18 mouse cellular contexts compared by ENCODE assay signal in genomic region chr2:106788573-106788972, GRCm38 (mm10).
DNase-seq lines count a peak whose midpoint lies in the region; ATAC-seq and TF ChIP-seq lines count a peak whose summit lies in the region.
"Had no signal": no experiment of that assay in that cellular context is flagged by ENCODE, and none has a peak within 500 bp of the region (broad histone marks: within the 10 kb centered on the region; RNA-seq: fewer than 3 reads in every experiment).

No protein-coding gene starts in this region.

- H3K4me3 ChIP-seq in forebrain, embryonic 10.5 days, result no peak overlapping the region
- no peak overlapping the region for H3K4me3 ChIP-seq in forebrain, embryonic 14.5 days (ENCODE audit: low read depth, low read length)
- no peak overlapping the region for H3K4me3 ChIP-seq in heart, postnatal 0 days (ENCODE audit: low read depth, low read length)
- no peak overlapping the region for H3K4me3 ChIP-seq in midbrain, embryonic 10.5 days
- no peak overlapping the region for H3K4me3 ChIP-seq in midbrain, embryonic 14.5 days (replicated peaks; ENCODE audit: low read depth, low read length)
- H3K4me3 ChIP-seq in limb, embryonic 13.5 days, result no peak overlapping the region
- H3K4me3 ChIP-seq: erythroblast, embryonic 14.5 days; hindbrain, embryonic 15.5 days; megakaryocyte, embryonic 14.5 days; myocyte; stomach, embryonic 15.5 days had no signal

- no peak for ATAC-seq in forebrain, embryonic 14.5 days
- no peak for ATAC-seq in heart, postnatal 0 days (ENCODE audit: insufficient read depth, low read depth)
- no peak for ATAC-seq in midbrain, embryonic 14.5 days (ENCODE audit: low FRiP score, low TSS enrichment)
- no peak for ATAC-seq in limb, embryonic 13.5 days (ENCODE audit: low FRiP score, low read depth)

- no peak for TF ChIP-seq CTCF in heart, postnatal 0 days (IDR thresholded peaks at IDR 0.05; ENCODE audit: low read depth)

- peaks cover 38% of the 10 kb centered on the region for H3K4me1 ChIP-seq in forebrain, embryonic 10.5 days
- H3K4me1 ChIP-seq in forebrain, embryonic 14.5 days (ENCODE audit: control insufficient read depth, insufficient read depth, low read length), result peaks cover 10% of the 10 kb centered on the region; the same call in 1 of the 2 replicates
- H3K4me1 ChIP-seq in heart, postnatal 0 days (ENCODE audit: control insufficient read depth, insufficient read depth), result 0 out of 2 replicates have a peak, but pooled peaks cover 13% of the 10 kb centered on the region
- H3K4me1 ChIP-seq in midbrain, embryonic 10.5 days, result peaks cover 38% of the 10 kb centered on the region
- peaks cover 19% of the 10 kb centered on the region; the same call in 1 of the 2 replicates for H3K4me1 ChIP-seq in midbrain, embryonic 14.5 days (ENCODE audit: control insufficient read depth, insufficient read depth, low read length)
- peaks cover 56% of the 10 kb centered on the region for H3K4me1 ChIP-seq in limb, embryonic 13.5 days
- H3K4me1 ChIP-seq: megakaryocyte, embryonic 14.5 days had no signal

- TF ChIP-seq EP300 in heart, postnatal 0 days (IDR thresholded peaks at IDR 0.05; ENCODE audit: low read depth), result no peak

- no peaks in the 10 kb centered on the region for H3K9me3 ChIP-seq in forebrain, embryonic 10.5 days
- H3K9me3 ChIP-seq in forebrain, embryonic 14.5 days (replicated peaks; ENCODE audit: control insufficient read depth, low read length), result no peaks in the 10 kb centered on the region
- H3K9me3 ChIP-seq in heart, postnatal 0 days (replicated peaks; ENCODE audit: control insufficient read depth, low read length), result no peaks in the 10 kb centered on the region
- H3K9me3 ChIP-seq in midbrain, embryonic 10.5 days (replicated peaks), result no peaks in the 10 kb centered on the region
- no peaks in the 10 kb centered on the region for H3K9me3 ChIP-seq in midbrain, embryonic 14.5 days (ENCODE audit: control insufficient read depth, low read length)
- H3K9me3 ChIP-seq in limb, embryonic 13.5 days, result no peaks in the 10 kb centered on the region
- H3K9me3 ChIP-seq: hindbrain, embryonic 15.5 days; stomach, embryonic 15.5 days had no signal

- intact Hi-C loops in heart, postnatal 10 days (cut with DNase I), result no loop called here

- H3K27me3 ChIP-seq in forebrain, embryonic 10.5 days (ENCODE audit: poor library complexity, severe bottlenecking), result no peaks in the 10 kb centered on the region; the same call in 1 of the 2 replicates
- no peaks in the 10 kb centered on the region for H3K27me3 ChIP-seq in forebrain, embryonic 14.5 days (replicated peaks; ENCODE audit: control insufficient read depth, insufficient read depth, low read length)
- H3K27me3 ChIP-seq in heart, postnatal 0 days (ENCODE audit: control insufficient read depth, insufficient read depth, low read length), result no peaks in the 10 kb centered on the region
- no peaks in the 10 kb centered on the region; the same call in 1 of the 2 replicates for H3K27me3 ChIP-seq in midbrain, embryonic 10.5 days (ENCODE audit: low read depth, poor library complexity, severe bottlenecking)
- no peaks in the 10 kb centered on the region for H3K27me3 ChIP-seq in midbrain, embryonic 14.5 days (ENCODE audit: control insufficient read depth, insufficient read depth, low read length)
- no peaks in the 10 kb centered on the region for H3K27me3 ChIP-seq in limb, embryonic 13.5 days
- H3K27me3 ChIP-seq: hindbrain, embryonic 15.5 days; megakaryocyte, embryonic 14.5 days; stomach, embryonic 15.5 days had no signal

- DNase-seq in forebrain, embryonic 10.5 days (ENCODE audit: extremely low spot score, low spot score), result no peak
- no peak for DNase-seq in forebrain, embryonic 14.5 days (ENCODE audit: low spot score)
- DNase-seq in heart, postnatal 0 days (ENCODE audit: low spot score), result no peak
- no peak for DNase-seq in heart, postnatal 10 days
- DNase-seq in midbrain, embryonic 10.5 days (ENCODE audit: low spot score), result no peak
- no peak for DNase-seq in midbrain, embryonic 14.5 days
- no peak for DNase-seq in adrenal gland, adult (ENCODE audit: inconsistent age in 2 of 2, low spot score in 1 of 2)
- DNase-seq: cerebellum, adult 9-10 months; kidney, adult 11 months; layer of hippocampus, adult 9-11 months; right cerebral cortex, adult 18-20 months; spleen, adult 18-20 months had no signal

- no peak overlapping the region for H3K4me2 ChIP-seq in forebrain, embryonic 14.5 days (ENCODE audit: low read length)
- H3K4me2 ChIP-seq in heart, postnatal 0 days (ENCODE audit: low read depth, low read length), result no peak overlapping the region
- H3K4me2 ChIP-seq in midbrain, embryonic 14.5 days (ENCODE audit: low read length), result no peak overlapping the region
- H3K4me2 ChIP-seq in limb, embryonic 13.5 days (replicated peaks), result no peak overlapping the region
- H3K4me2 ChIP-seq: hindbrain, embryonic 15.5 days; stomach, embryonic 15.5 days had no signal

- H3K27ac ChIP-seq in forebrain, embryonic 10.5 days, result peak overlapping the region; percentile 56
- no peak overlapping the region for H3K27ac ChIP-seq in forebrain, embryonic 14.5 days (ENCODE audit: low read depth, low read length)
- H3K27ac ChIP-seq in heart, postnatal 0 days (ENCODE audit: low read depth), result 0 out of 2 replicates have a peak overlapping the region, but pooled peaks have one; percentile 9
- H3K27ac ChIP-seq in midbrain, embryonic 10.5 days (replicated peaks), result peak overlapping the region; percentile 35
- H3K27ac ChIP-seq in midbrain, embryonic 14.5 days (replicated peaks; ENCODE audit: low read depth, low read length), result no peak overlapping the region
- peak overlapping the region; percentile 53; the same call in 1 of the 2 replicates for H3K27ac ChIP-seq in limb, embryonic 13.5 days
- H3K27ac ChIP-seq: hindbrain, embryonic 15.5 days; stomach, embryonic 15.5 days had no signal

- H3K9ac ChIP-seq in forebrain, embryonic 14.5 days (ENCODE audit: low read length), result no peak overlapping the region
- no peak overlapping the region for H3K9ac ChIP-seq in heart, postnatal 0 days (replicated peaks; ENCODE audit: low read depth, low read length)
- H3K9ac ChIP-seq in midbrain, embryonic 14.5 days (replicated peaks; ENCODE audit: low read length), result no peak overlapping the region
- H3K9ac ChIP-seq in limb, embryonic 13.5 days, result no peak overlapping the region
- H3K9ac ChIP-seq: hindbrain, embryonic 15.5 days; stomach, embryonic 15.5 days had no signal

- H3K36me3 ChIP-seq in forebrain, embryonic 10.5 days (replicated peaks), result peaks cover 25% of the 10 kb centered on the region
- peaks cover 17% of the 10 kb centered on the region for H3K36me3 ChIP-seq in forebrain, embryonic 14.5 days (ENCODE audit: control insufficient read depth, insufficient read depth, low read length)
- no peaks in the 10 kb centered on the region for H3K36me3 ChIP-seq in heart, postnatal 0 days (replicated peaks; ENCODE audit: control insufficient read depth, insufficient read depth, low read length)
- H3K36me3 ChIP-seq in midbrain, embryonic 10.5 days, result peaks cover 4% of the 10 kb centered on the region; the same call in 1 of the 2 replicates
- H3K36me3 ChIP-seq in midbrain, embryonic 14.5 days (ENCODE audit: control insufficient read depth, insufficient read depth, low read length), result 0 out of 2 replicates have a peak, but pooled peaks cover 4% of the 10 kb centered on the region
- H3K36me3 ChIP-seq in limb, embryonic 13.5 days, result peaks cover 6% of the 10 kb centered on the region
- H3K36me3 ChIP-seq: hindbrain, embryonic 15.5 days; stomach, embryonic 15.5 days had no signal

- WGBS in forebrain, embryonic 10.5 days, result 33% methylated on average over 4 of the region's 4 CpGs
- WGBS in forebrain, embryonic 14.5 days, result 31% methylated on average over 4 of the region's 4 CpGs
- WGBS in heart, postnatal 0 days, result 47% methylated on average over 4 of the region's 4 CpGs
- 67% methylated on average over 4 of the region's 4 CpGs for WGBS in midbrain, embryonic 10.5 days
- WGBS in midbrain, embryonic 14.5 days, result 61% methylated on average over 4 of the region's 4 CpGs
- 21% methylated on average over 4 of the region's 4 CpGs for WGBS in limb, embryonic 13.5 days

Comparison
In these comparisons a context has a peak if more than half of its experiments do, and no peak if none do; other contexts are left out.
1. H3K27ac ChIP-seq: peak in forebrain, embryonic 10.5 days (single experiment), heart, postnatal 0 days (single experiment), midbrain, embryonic 10.5 days (single experiment) and limb, embryonic 13.5 days (single experiment); none in forebrain, embryonic 14.5 days (single experiment) and midbrain, embryonic 14.5 days (single experiment).